Mouse (Mus musculus): Measurements from ENCODE around the gene Hdgfl2.

DNA sequence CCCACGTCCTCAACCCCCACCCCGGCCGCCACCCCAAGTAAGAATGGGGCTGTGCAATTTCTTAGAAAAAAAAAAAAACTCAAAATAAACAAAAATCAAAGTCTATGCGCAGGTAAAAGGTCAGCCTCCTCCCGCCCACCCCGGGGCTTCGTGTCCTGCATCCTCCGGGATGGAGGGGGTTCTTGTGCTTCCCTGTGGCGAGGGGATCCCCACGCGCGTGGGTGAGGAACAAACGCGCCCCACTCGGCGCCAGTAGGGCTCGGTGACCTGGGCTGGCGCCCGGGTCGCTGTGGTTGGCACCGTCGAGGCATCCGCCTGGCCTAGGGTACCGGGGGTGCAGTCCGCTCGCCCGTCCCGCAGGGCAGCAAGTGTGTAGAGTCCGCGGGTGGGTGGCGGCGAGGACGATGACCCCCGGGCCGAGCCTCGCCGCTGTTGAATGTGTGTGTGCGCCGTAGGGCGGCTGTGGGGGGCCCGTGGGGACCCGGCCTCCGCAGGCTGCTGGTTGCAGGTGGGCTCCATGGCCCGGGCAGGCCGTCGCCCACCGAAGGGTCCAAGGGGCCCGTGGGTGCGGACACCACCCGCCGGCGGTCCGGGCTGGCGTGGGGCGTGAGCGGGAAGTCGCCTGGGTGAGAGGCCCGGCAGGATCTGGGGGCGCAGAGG, 44.4 kb downstream of the Hdgfl2 start:
- TF ChIP-seq CTCF (IDR thresholded peaks at IDR 0.05; ENCODE audit: low read depth, low read length), result no peak
- no peak for TF ChIP-seq TAL1 (conservative IDR thresholded peaks at IDR 0.05; ENCODE audit: low read depth, low read length)
- no peak for TF ChIP-seq GATA1 (IDR thresholded peaks at IDR 0.05; ENCODE audit: borderline replicate concordance, low read length)

Data from G1E (cell line).